Mouse (Mus musculus) liver, postnatal 0 days (tissue): ENCODE data around the gene Itpr1. TPM values are rescaled to one million over a fixed set of nuclear protein-coding genes. Genes with fewer than 3 reads are reported as not detected.

Experiments used
- ATAC-seq: fragments of 200-750 bp; cut with Nextera tagmentation; 2 replicates; pipeline ENCODE4 v1.8.0; 2017; ENCODE audit warnings: mild to moderate bottlenecking, moderate library complexity
- DNase-seq: peaks from one replicate; pipeline ENCODE4 v3.0.0-alpha.2; 2016
- H3K27ac ChIP-seq: fragments of 300-500 bp; sonication (generic); 2 replicates; pipeline ENCODE4 v1.5.1; 2014; ENCODE audit warnings: antibody characterized with exemption, moderate library complexity, mild to moderate bottlenecking, low read depth
- H3K27me3 ChIP-seq: fragments of 300-500 bp; sonication (generic); 2 replicates; pipeline ENCODE4 v1.6.1; 2014; ENCODE audit warnings: low read length, control low read depth, mixed read lengths; ENCODE audit not compliant: insufficient read depth
- H3K36me3 ChIP-seq: fragments of 300-500 bp; sonication (generic); replicated peaks from 2 replicates; pipeline ENCODE4 v1.6.1; 2014; ENCODE audit warnings: mild to moderate bottlenecking, control low read depth, low read length, moderate library complexity, mixed read lengths; ENCODE audit not compliant: insufficient read depth
- H3K4me1 ChIP-seq: fragments of 300-500 bp; sonication (generic); 2 replicates; pipeline ENCODE4 v1.6.1; 2014; ENCODE audit warnings: antibody characterized with exemption, mild to moderate bottlenecking, control low read depth; ENCODE audit not compliant: insufficient read depth
- H3K4me2 ChIP-seq: fragments of 300-500 bp; sonication (generic); 2 replicates; pipeline ENCODE4 v1.6.1; 2014; ENCODE audit warnings: low read depth, mild to moderate bottlenecking, low read length, moderate library complexity, mixed read lengths
- H3K4me3 ChIP-seq: fragments of 300-500 bp; sonication (generic); 2 replicates; pipeline ENCODE4 v1.5.1; 2014; ENCODE audit warnings: low read depth, low read length
- H3K9ac ChIP-seq: fragments of 300-500 bp; sonication (generic); replicated peaks from 2 replicates; pipeline ENCODE4 v1.6.1; 2014; ENCODE audit warnings: mild to moderate bottlenecking, moderate library complexity
- H3K9me3 ChIP-seq: fragments of 300-500 bp; sonication (generic); 2 replicates; pipeline ENCODE4 v1.6.1; 2016; ENCODE audit warnings: mild to moderate bottlenecking, control low read depth, low read length, mixed read lengths
- CTCF ChIP-seq: sonication (generic); IDR thresholded peaks from 2 replicates; pipeline ENCODE4 v1.5.1; 2016; ENCODE audit warnings: antibody characterized with exemption, low read depth
- EP300 ChIP-seq: IDR thresholded peaks from 2 replicates; pipeline ENCODE4 v1.6.1; 2016; ENCODE audit warnings: antibody characterized with exemption, low read depth, mild to moderate bottlenecking
- WGBS: fragments of 180-500 bp; shearing (Covaris S2); extraction: QIAGEN DNeasy Blood & Tissue Kit; methylation state at CpG from one replicate; pipeline ENCODE4 v1.1.7; 2014; ENCODE audit not compliant: insufficient replicate concordance; 5-methylcytosine and 5-hydroxymethylcytosine counted together
- polyA plus RNA-seq: library from polyadenylated mRNA; unstranded; fragments of >200 nt; fragmentation: Nextera tagmentation; extraction: Ambion mirVana; gene quantifications from 2 replicates; pipeline ENCODE4 v1.2.1, GENCODE M21; 2015

Gene Itpr1
- polyA plus RNA-seq, 1 experiment from 2014 or later = 2.9 TPM

GRCm38 (mm10) chr6:108235680-108236123, 22.8 kb downstream of the Itpr1 start:
- Histone ChIP-seq H3K4me2 (no peak overlapping the region), H3K9me3 (no peaks in the 10 kb centered on the region), H3K4me1 (peaks cover 18% of the 10 kb centered on the region), H3K27ac (no peak overlapping the region), H3K36me3 (0 out of 2 replicates have a peak, but pooled peaks cover 3% of the 10 kb centered on the region), H3K27me3 (no peaks in the 10 kb centered on the region), H3K4me3 (no peak overlapping the region), H3K9ac (no peak overlapping the region)
- ATAC-seq (no peak), DNase-seq (no peak)
- TF ChIP-seq CTCF (no peak), EP300 (no peak)
- 72% methylated on average over 13 of the region's 13 CpGs for WGBS

DNA sequence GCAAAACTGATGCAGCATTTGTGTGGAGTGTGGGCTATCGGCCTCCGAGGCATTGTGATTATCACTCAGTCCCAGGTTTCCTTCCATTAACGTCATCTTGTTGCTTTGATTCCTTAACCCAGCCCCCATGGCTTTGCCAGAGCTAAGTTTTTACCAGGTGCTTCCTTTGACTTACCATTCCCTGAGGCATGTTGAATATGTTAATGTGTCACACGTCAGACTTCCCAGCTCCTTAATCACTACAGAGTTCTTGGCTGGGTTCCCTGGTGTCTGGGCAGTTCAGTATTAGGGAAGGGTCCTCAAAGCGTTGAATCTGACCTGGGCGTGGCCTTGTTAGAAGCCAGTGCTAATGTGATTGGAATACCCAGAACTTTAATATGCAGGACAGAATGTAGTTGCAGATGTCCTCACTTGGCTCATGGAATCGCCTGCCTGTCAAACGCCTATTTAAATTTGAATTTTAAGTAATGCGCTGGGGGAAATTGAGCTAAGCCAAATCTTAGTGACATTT, 23.6 kb downstream of the Itpr1 start:
- no peak overlapping the region for H3K9ac ChIP-seq
- H3K4me3 ChIP-seq = no peak overlapping the region
- WGBS = 69% methylated on average over 9 of the region's 9 CpGs
- H3K4me1 ChIP-seq = peaks cover 18% of the 10 kb centered on the region
- H3K36me3 ChIP-seq = 0 out of 2 replicates have a peak, but pooled peaks cover 3% of the 10 kb centered on the region
- DNase-seq (no peak), ATAC-seq (no peak)
- 0 out of 2 replicates have a peak overlapping the region, but pooled peaks have one; percentile 12 for H3K27ac ChIP-seq
- no peak overlapping the region for H3K4me2 ChIP-seq
- TF ChIP-seq CTCF = no peak
- TF ChIP-seq EP300 = no peak
- H3K9me3 ChIP-seq = no peaks in the 10 kb centered on the region
- no peaks in the 10 kb centered on the region for H3K27me3 ChIP-seq

GRCm38 (mm10) chr6:108236996-108237395, 24.1 kb downstream of the Itpr1 start:
- no peak for DNase-seq
- Histone ChIP-seq H3K36me3 (0 out of 2 replicates have a peak, but pooled peaks cover 3% of the 10 kb centered on the region), H3K4me1 (peaks cover 18% of the 10 kb centered on the region), H3K4me3 (no peak overlapping the region), H3K9me3 (no peaks in the 10 kb centered on the region), H3K27ac (no peak overlapping the region), H3K27me3 (no peaks in the 10 kb centered on the region), H3K4me2 (no peak overlapping the region), H3K9ac (no peak overlapping the region)
- ATAC-seq = no peak
- 85% methylated on average over 8 of the region's 8 CpGs for WGBS
- no peak for TF ChIP-seq CTCF
- no peak for TF ChIP-seq EP300

GRCm38 (mm10) chr6:108237585-108237984, 24.7 kb downstream of the Itpr1 start:
- H3K9me3 ChIP-seq = no peaks in the 10 kb centered on the region
- no peak overlapping the region for H3K4me2 ChIP-seq
- DNase-seq = no peak
- H3K4me1 ChIP-seq = peaks cover 16% of the 10 kb centered on the region
- no peak overlapping the region for H3K27ac ChIP-seq
- no peaks in the 10 kb centered on the region for H3K27me3 ChIP-seq
- H3K4me3 ChIP-seq = no peak overlapping the region
- TF ChIP-seq CTCF (no peak), EP300 (no peak)
- 67% methylated on average over 8 of the region's 8 CpGs for WGBS
- H3K9ac ChIP-seq = no peak overlapping the region
- 0 out of 2 replicates have a peak, but pooled peaks cover 3% of the 10 kb centered on the region for H3K36me3 ChIP-seq
- ATAC-seq = no peak

DNA sequence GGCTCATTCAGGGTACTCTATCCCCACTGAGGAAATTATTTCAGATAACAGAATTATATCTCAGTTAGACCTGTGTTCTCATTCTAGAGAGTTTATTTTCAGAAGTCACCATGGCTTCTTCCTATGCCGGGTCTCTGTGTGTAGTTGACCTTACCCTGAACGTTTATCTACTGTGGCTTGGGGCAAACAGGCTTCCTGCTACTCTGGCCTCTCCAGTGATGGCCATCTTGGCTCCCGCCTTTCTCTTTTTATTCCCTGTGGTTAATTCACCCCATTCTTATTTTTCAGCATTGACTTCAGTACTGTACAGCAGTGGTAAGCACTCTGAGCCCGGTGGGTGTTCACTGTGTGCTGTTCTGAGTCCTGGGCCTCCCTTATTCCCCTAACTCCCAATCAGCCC, 25.1 kb downstream of the Itpr1 start:
- Histone ChIP-seq H3K27ac (no peak overlapping the region), H3K36me3 (0 out of 2 replicates have a peak, but pooled peaks cover 3% of the 10 kb centered on the region), H3K4me2 (no peak overlapping the region), H3K9ac (no peak overlapping the region), H3K4me1 (peaks cover 12% of the 10 kb centered on the region), H3K4me3 (no peak overlapping the region), H3K27me3 (no peaks in the 10 kb centered on the region), H3K9me3 (no peaks in the 10 kb centered on the region)
- WGBS = 58% methylated on average over 4 of the region's 4 CpGs
- no peak for DNase-seq
- no peak for TF ChIP-seq CTCF
- no peak for TF ChIP-seq EP300
- ATAC-seq = no peak

DNA sequence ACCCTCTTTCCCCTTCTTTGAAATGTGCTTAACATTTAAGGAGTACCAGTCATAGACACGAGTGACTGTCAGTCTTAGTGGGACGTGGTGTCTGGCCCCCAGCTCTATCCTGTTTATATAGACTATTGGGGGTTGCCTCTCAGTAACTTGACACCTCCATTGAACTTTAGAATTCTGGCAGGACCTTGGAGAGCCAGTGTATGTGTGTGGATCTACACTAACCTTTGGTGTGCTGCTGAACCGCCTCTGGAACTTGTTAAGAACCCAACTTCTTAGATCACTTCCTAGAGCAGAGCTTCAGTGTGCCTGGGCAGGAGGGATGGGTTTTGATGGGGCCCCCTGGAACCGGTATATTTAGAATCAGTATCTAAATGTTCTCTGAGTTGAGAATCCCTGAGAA, 26.2 kb downstream of the Itpr1 start:
- TF ChIP-seq EP300 = no peak
- TF ChIP-seq CTCF = no peak
- 52% methylated on average over 4 of the region's 4 CpGs for WGBS
- no peak overlapping the region for H3K9ac ChIP-seq
- DNase-seq (no peak), ATAC-seq (no peak)
- peaks cover 3% of the 10 kb centered on the region; the same call in 1 of the 2 replicates for H3K36me3 ChIP-seq
- H3K27me3 ChIP-seq = no peaks in the 10 kb centered on the region
- H3K9me3 ChIP-seq = no peaks in the 10 kb centered on the region
- H3K4me1 ChIP-seq = peaks cover 4% of the 10 kb centered on the region; the same call in 1 of the 2 replicates
- H3K27ac ChIP-seq = no peak overlapping the region
- H3K4me3 ChIP-seq = no peak overlapping the region
- H3K4me2 ChIP-seq = no peak overlapping the region
